Mouse (Mus musculus): ENCODE data around the gene Sgsm1. TPM values are rescaled to one million over a fixed set of nuclear protein-coding genes. Genes with fewer than 3 reads are reported as not detected.
A peak's percentile ranks its signal among the peaks of the same experiment; 100 is the strongest.

Sgsm1 gene
- total and polyA plus RNA-seq, 3 experiments, result 0.05 TPM; not detected in 2

GRCm38 (mm10) chr5:113290149-113290548 is 20.4 kb downstream of the Sgsm1 start:
- no peaks in the 10 kb centered on the region for H3K4me1 ChIP-seq (ENCODE audit: insufficient read depth, low read depth, low read length)
- no peaks in the 10 kb centered on the region for H3K36me3 ChIP-seq (replicated peaks)
- peak overlapping the region; percentile 28; the same call in 1 of the 2 replicates for H3K4me3 ChIP-seq (ENCODE audit: low read depth, low read length)
- H3K27me3 ChIP-seq (ENCODE audit: insufficient read depth, low read length), result no peaks in the 10 kb centered on the region; the same call in 1 of the 2 replicates
- peaks cover 94% of the 10 kb centered on the region for H3K9me3 ChIP-seq (replicated peaks)
- TF ChIP-seq POLR2AphosphoS5 (IDR thresholded peaks at IDR 0.05; ENCODE audit: insufficient replicate concordance, low read depth, low read length), result no peak
- no peak for TF ChIP-seq TAL1 (conservative IDR thresholded peaks at IDR 0.05; ENCODE audit: low read depth, low read length)
- no peak for TF ChIP-seq CTCF (IDR thresholded peaks at IDR 0.05; ENCODE audit: low read depth, low read length)
- no peak for TF ChIP-seq GATA1 (IDR thresholded peaks at IDR 0.05; ENCODE audit: borderline replicate concordance, low read length)
- ATAC-seq (ENCODE audit: extremely low read depth, insufficient number of reproducible peaks, low FRiP score, poor library complexity, severe bottlenecking), result no peak
- DNase-seq (ENCODE audit: low spot score), result no peak

GRCm38 (mm10) chr5:113288490-113288889 is 22.1 kb downstream of the Sgsm1 start:
- TF ChIP-seq CTCF (IDR thresholded peaks at IDR 0.05; ENCODE audit: low read depth, low read length), result no peak
- no peak for TF ChIP-seq GATA2 (IDR thresholded peaks at IDR 0.05; ENCODE audit: borderline replicate concordance, low read depth, low read length)
- TF ChIP-seq TAL1 (conservative IDR thresholded peaks at IDR 0.05; ENCODE audit: low read depth, low read length), result no peak
- no peak for TF ChIP-seq POLR2AphosphoS5 (IDR thresholded peaks at IDR 0.05; ENCODE audit: insufficient replicate concordance, low read depth, low read length)
- no peak for TF ChIP-seq GATA1 (IDR thresholded peaks at IDR 0.05; ENCODE audit: borderline replicate concordance, low read length)
- H3K9me3 ChIP-seq (replicated peaks), result peaks cover 95% of the 10 kb centered on the region
- no peaks in the 10 kb centered on the region for H3K4me1 ChIP-seq (ENCODE audit: insufficient read depth, low read depth, low read length)
- ATAC-seq (ENCODE audit: extremely low read depth, insufficient number of reproducible peaks, low FRiP score, poor library complexity, severe bottlenecking) (no peak), DNase-seq (ENCODE audit: low spot score) (no peak)
- H3K27me3 ChIP-seq (ENCODE audit: insufficient read depth, low read length), result no peaks in the 10 kb centered on the region; the same call in 1 of the 2 replicates
- H3K4me3 ChIP-seq (ENCODE audit: low read depth, low read length), result no peak overlapping the region
- no peaks in the 10 kb centered on the region for H3K36me3 ChIP-seq (replicated peaks)

- Histone ChIP-seq H3K4me3 (ENCODE audit: low read depth, low read length) (no peak overlapping the region), H3K9me3 (replicated peaks) (peaks cover 95% of the 10 kb centered on the region), H3K27me3 (ENCODE audit: insufficient read depth, low read length) (no peaks in the 10 kb centered on the region; the same call in 1 of the 2 replicates), H3K4me1 (ENCODE audit: insufficient read depth, low read depth, low read length) (no peaks in the 10 kb centered on the region), H3K36me3 (replicated peaks) (no peaks in the 10 kb centered on the region)
- TF ChIP-seq TAL1 (conservative IDR thresholded peaks at IDR 0.05; ENCODE audit: low read depth, low read length), result no peak
- no peak for TF ChIP-seq GATA1 (IDR thresholded peaks at IDR 0.05; ENCODE audit: borderline replicate concordance, low read length)
- TF ChIP-seq CTCF (IDR thresholded peaks at IDR 0.05; ENCODE audit: low read depth, low read length), result no peak
- TF ChIP-seq POLR2AphosphoS5 (IDR thresholded peaks at IDR 0.05; ENCODE audit: insufficient replicate concordance, low read depth, low read length), result no peak
- no peak for TF ChIP-seq GATA2 (IDR thresholded peaks at IDR 0.05; ENCODE audit: borderline replicate concordance, low read depth, low read length)
- ATAC-seq (ENCODE audit: extremely low read depth, insufficient number of reproducible peaks, low FRiP score, poor library complexity, severe bottlenecking) (no peak), DNase-seq (ENCODE audit: low spot score) (no peak)
Measured at GRCm38 (mm10) chr5:113287762-113288161, 22.8 kb downstream of the Sgsm1 start.

GRCm38 (mm10) chr5:113286591-113287520 is 23.7 kb downstream of the Sgsm1 start:
- DNase-seq (ENCODE audit: low spot score), result no peak
- ATAC-seq (ENCODE audit: extremely low read depth, insufficient number of reproducible peaks, low FRiP score, poor library complexity, severe bottlenecking), result no peak

GRCm38 (mm10) chr5:113286048-113286447 is 24.5 kb downstream of the Sgsm1 start:
- TF ChIP-seq GATA2 (IDR thresholded peaks at IDR 0.05; ENCODE audit: borderline replicate concordance, low read depth, low read length) (no peak), POLR2AphosphoS5 (IDR thresholded peaks at IDR 0.05; ENCODE audit: insufficient replicate concordance, low read depth, low read length) (no peak), GATA1 (IDR thresholded peaks at IDR 0.05; ENCODE audit: borderline replicate concordance, low read length) (no peak), TAL1 (conservative IDR thresholded peaks at IDR 0.05; ENCODE audit: low read depth, low read length) (no peak), CTCF (IDR thresholded peaks at IDR 0.05; ENCODE audit: low read depth, low read length) (no peak)
- Histone ChIP-seq H3K36me3 (replicated peaks) (no peaks in the 10 kb centered on the region), H3K9me3 (replicated peaks) (peaks cover 93% of the 10 kb centered on the region), H3K27me3 (ENCODE audit: insufficient read depth, low read length) (no peaks in the 10 kb centered on the region; the same call in 1 of the 2 replicates), H3K4me3 (ENCODE audit: low read depth, low read length) (no peak overlapping the region), H3K4me1 (ENCODE audit: insufficient read depth, low read depth, low read length) (no peaks in the 10 kb centered on the region)
- no peak for ATAC-seq (ENCODE audit: extremely low read depth, insufficient number of reproducible peaks, low FRiP score, poor library complexity, severe bottlenecking)
- no peak for DNase-seq (ENCODE audit: low spot score)

More at GRCm38 (mm10) chr5:113286591-113287520, 23.7 kb downstream of the Sgsm1 start:
- Histone ChIP-seq H3K9me3 (replicated peaks) (peaks cover 94% of the 10 kb centered on the region), H3K4me3 (ENCODE audit: low read depth, low read length) (peak overlapping the region; percentile 3; the same call in 1 of the 2 replicates), H3K4me1 (ENCODE audit: insufficient read depth, low read depth, low read length) (no peaks in the 10 kb centered on the region), H3K27me3 (ENCODE audit: insufficient read depth, low read length) (no peaks in the 10 kb centered on the region; the same call in 1 of the 2 replicates), H3K36me3 (replicated peaks) (no peaks in the 10 kb centered on the region)
- TF ChIP-seq GATA1 (IDR thresholded peaks at IDR 0.05; ENCODE audit: borderline replicate concordance, low read length), result no peak
- TF ChIP-seq POLR2AphosphoS5 (IDR thresholded peaks at IDR 0.05; ENCODE audit: insufficient replicate concordance, low read depth, low read length), result no peak
- TF ChIP-seq TAL1 (conservative IDR thresholded peaks at IDR 0.05; ENCODE audit: low read depth, low read length), result no peak

- Histone ChIP-seq H3K4me3 (ENCODE audit: low read depth, low read length) (no peak overlapping the region), H3K36me3 (replicated peaks) (no peaks in the 10 kb centered on the region), H3K9me3 (replicated peaks) (peaks cover 92% of the 10 kb centered on the region), H3K4me1 (ENCODE audit: insufficient read depth, low read depth, low read length) (no peaks in the 10 kb centered on the region), H3K27me3 (ENCODE audit: insufficient read depth, low read length) (no peaks in the 10 kb centered on the region; the same call in 1 of the 2 replicates)
- no peak for TF ChIP-seq POLR2AphosphoS5 (IDR thresholded peaks at IDR 0.05; ENCODE audit: insufficient replicate concordance, low read depth, low read length)
- ATAC-seq (ENCODE audit: extremely low read depth, insufficient number of reproducible peaks, low FRiP score, poor library complexity, severe bottlenecking), result no peak
- DNase-seq (ENCODE audit: low spot score), result no peak
Measured at GRCm38 (mm10) chr5:113285541-113285940, 25.0 kb downstream of the Sgsm1 start.

Measured in G1E (cell line).